Mouse (Mus musculus): ENCODE results near the gene Tmem144.
"Not testable (repeated sequence)": the region's sequence is repeated elsewhere in the genome, so short reads cannot be mapped to it uniquely, and the experiment has no call there.

The Tmem144 gene

GRCm38 (mm10) chr3:79809180-79809567 lies 43.4 kb downstream of the Tmem144 start:
- peak in 1 of 2 experiments; percentile 80 for DNase-seq (ENCODE audit: low spot score in 2 of 2)

DNA sequence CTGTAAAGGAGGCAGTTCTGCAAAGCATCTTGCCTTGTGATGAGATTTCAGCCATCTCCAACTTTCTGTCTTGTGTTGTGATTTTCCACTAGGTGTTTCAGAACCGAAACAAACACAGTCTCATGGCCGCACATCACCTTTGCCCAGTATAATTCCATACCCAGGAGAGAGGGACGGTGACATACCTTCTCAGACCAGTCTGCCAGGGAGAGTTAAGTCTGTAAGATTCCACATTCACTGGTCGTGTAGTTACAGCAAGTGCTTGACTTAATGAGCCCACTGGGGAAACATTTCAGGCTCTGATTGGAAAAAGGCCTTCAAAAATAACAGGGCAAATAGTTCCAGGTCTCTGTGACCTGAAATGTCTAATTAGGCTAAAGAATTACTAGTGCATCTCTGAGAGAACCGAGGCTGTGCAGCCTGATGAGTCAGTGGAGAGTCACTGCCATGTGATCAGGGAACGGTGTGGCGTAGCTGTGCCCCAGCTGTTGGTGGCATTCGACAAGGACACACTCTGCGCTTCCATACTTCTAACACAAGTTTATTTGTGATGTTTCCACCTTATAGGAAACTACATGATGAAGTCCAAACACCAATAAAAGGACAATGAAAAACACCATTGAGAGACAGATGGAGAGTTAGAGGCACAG lies 43.9 kb downstream of the Tmem144 start:
- DNase-seq (ENCODE audit: low spot score in 2 of 2) = no peak

DNA sequence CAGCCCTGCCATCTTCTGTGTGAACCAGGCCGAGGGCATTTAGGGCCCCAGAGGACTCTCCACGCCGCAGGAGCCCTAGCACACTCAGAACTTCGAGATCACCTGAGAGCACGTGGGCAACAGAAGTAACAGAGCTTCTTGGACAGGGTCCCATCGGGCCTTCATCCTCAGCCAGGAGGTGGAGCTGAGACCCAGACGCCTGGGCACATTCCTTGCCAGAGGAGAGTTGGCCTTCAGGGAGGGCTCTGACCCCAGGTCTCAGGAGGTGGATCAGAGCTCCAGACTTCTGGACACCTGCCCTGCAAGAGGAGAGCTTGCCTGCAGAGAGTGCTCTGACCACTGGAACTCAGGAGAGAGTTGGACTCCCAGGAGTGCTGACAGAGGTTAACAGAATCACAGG lies 51.8 kb downstream of the Tmem144 start:
- not testable (repeated sequence) for DNase-seq (ENCODE audit: low spot score in 2 of 2)

DNA sequence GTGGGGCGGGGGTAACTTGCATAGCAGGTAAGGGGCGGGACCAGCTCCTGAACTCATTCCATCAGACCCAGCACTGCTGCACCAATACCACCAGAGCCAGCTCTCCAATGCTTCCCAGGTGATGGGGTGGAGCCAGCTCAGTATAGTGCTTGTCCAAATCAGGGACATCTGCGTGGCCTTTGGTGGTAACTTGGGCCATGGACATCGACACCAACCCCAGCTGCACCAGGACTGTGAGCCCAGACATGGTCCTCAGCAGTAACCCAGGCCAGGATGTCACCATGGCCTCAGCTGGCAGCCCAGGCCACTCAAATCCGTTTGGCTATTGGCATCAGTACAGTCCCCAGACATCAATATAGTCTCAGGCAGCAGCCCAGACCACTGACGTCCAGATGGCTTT lies 60.3 kb downstream of the Tmem144 start:
- DNase-seq (ENCODE audit: low spot score in 2 of 2) = no peak

DNA sequence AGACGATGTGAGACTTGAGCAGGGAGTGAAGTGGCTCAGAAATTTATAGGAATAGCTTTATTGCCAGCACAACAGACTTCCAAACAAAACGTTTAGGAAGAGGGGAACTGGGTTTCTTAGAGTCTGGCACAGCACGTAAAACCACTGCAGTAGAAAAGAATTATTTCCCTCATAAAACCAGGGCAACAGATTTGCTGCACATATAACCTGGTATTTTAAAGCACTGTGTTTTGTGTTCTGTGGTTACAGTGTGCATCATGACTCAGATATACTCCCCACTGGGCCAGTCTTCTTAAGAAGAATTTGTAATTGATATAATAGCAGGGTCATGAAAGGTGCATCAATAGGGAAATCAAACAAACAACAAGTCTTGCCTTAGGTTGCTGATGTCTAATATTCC lies 62.2 kb downstream of the Tmem144 start:
- no peak for DNase-seq (ENCODE audit: low spot score in 2 of 2)

- no peak for DNase-seq (ENCODE audit: low spot score in 2 of 2)
Measured at GRCm38 (mm10) chr3:79789554-79789953, 63.0 kb downstream of the Tmem144 start.

GRCm38 (mm10) chr3:79788959-79789358 lies 63.6 kb downstream of the Tmem144 start:
- no peak for DNase-seq (ENCODE audit: low spot score in 2 of 2)

DNA sequence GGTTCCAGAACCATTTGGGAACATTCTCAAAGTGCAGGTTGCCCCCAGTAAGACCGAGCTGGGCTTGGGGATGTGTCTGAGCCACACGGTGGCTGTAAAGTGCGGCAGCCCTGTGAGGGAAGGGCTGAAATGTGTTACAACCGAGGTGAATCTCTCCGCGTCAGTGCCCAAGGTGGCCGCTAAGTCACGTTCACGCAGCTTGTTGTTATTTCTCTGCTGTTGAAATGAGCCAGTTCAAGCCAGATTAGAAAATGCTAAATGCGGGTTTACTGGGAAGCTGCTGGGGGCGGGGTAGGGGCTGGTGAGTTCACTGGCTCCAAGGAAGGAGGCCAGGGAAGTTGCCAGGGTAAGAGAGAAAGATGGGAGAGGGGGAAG lies 68.2 kb downstream of the Tmem144 start:
- DNase-seq (ENCODE audit: low spot score in 2 of 2) = no peak

DNA sequence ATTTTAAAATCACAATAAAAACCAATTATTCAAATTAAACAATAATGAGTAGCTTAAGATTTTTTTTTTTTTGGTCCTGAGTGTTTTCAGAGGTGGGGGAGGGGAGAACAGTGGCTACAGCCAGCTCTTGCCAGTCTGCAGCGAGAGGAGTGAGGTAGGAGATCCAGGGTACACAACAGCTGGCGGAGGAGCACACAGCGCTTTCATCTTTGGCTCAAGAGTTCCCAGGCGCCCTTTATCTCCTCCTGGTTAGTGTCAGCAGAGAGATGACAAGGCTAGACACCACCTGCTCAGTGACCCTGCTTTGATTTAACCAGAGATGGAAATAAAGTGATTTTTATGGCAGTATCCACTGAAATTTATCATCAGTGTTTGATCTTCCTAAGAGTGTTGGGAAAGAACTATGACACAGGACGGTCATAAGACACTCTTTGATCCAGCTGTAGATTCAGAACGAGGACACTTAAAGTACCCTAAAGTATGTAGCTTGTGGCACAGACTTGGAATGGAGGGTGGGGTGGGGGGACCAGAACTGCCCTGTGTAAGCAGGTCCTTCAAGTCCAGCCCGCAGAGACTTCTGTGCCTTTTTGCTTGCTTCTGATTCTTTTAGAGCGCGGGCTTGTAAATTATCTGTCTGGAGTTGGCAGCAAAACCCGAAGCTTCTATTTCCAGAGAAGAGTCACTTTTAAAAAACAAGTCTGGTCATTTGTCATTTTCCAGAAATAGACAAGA lies 68.8 kb downstream of the Tmem144 start:
- no peak for DNase-seq (ENCODE audit: low spot score in 2 of 2)

DNA sequence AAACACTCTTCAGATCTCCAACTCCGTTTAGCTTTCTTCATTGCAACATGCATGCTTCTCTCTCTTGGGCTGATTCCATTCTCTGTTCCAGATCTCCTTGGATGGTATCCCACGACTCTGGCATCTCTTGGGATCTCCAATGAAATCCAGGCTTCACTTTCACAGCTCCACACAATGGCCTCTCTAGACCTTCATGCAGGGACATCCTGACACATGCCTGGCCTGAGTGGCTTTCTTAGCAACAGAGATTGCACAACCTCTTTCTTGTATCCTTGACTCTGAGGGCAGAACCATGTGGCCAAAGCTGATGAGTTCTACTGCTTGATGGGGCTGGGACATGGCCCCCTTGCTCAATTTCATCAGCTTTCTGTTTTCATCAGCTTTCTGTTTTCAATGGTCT lies 79.9 kb downstream of the Tmem144 start:
- no peak for DNase-seq (ENCODE audit: low spot score in 2 of 2)
